In the genomic region with DNA sequence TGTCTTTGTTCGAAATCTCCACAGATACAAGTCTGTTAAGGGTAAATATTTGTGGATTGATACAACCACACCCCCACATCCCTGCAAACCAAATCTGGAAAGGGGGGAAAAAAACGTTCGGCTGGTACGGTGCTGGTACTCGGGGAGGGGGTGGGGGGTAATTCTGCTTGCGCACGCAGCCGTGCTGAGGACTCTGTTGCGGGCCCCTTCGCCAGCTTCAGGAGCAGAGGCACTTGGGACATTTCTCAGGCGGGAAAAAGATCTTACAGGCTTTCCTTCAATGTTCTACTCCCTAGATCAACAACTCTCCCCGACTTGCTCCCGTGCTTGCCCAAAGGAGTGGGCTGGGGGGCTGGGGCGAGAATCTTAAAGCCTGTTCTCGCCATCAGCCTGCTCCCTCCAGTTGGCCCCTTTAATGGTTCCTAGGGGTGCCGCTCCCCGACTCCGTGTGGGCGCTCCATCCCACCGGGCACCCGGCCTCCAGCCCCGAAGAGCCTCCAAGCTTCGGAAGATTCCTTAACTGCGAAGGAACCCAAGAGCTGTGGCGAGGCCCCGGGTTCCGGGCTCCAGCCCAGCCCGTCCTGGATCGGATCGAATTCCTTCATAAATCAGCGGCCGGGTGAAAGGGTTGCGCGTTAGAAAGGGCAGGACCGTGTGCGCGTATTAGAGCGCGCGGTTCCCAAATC, we compare ENCODE assay signal across 10 mouse cellular contexts. TPM values are rescaled to one million over a fixed set of nuclear protein-coding genes. Genes with fewer than 3 reads are reported as not detected.
DNase-seq lines count a peak whose midpoint lies in the region; ATAC-seq and TF ChIP-seq lines count a peak whose summit lies in the region.
"Had no signal": no experiment of that assay in that cellular context is flagged by ENCODE, and none has a peak within 500 bp of the region (broad histone marks: within the 10 kb centered on the region; RNA-seq: fewer than 3 reads in every experiment).

No protein-coding gene starts in this region.

- DNase-seq in gastrocnemius, adult 2 months, result peak; percentile 50
- no peak for DNase-seq in gastrocnemius, postnatal 25 days
- DNase-seq in stomach, postnatal 0 days (ENCODE audit: low spot score), result no peak
- no peak for DNase-seq in adrenal gland, postnatal 14 days
- no peak for DNase-seq in frontal cortex, postnatal 10 days (ENCODE audit: low spot score in 2 of 2)

- intact Hi-C loops in gastrocnemius, adult 2 months (cut with DNase I), result no loop called here

- no peak for TF ChIP-seq CTCF in gastrocnemius, adult 2 months (IDR thresholded peaks at IDR 0.05)
- TF ChIP-seq CTCF in stomach, postnatal 0 days (IDR thresholded peaks at IDR 0.05; ENCODE audit: low read depth), result no peak

- TF ChIP-seq EP300 in stomach, postnatal 0 days (optimal IDR thresholded peaks at IDR 0.05), result no peak

- no peak overlapping the region for H3K4me2 ChIP-seq in stomach, embryonic 14.5 days (replicated peaks; ENCODE audit: low read depth, low read length)
- no peak overlapping the region for H3K4me2 ChIP-seq in stomach, postnatal 0 days (replicated peaks; ENCODE audit: low read depth)
- peak overlapping the region; percentile 53 for H3K4me2 ChIP-seq in limb, embryonic 15.5 days

- peaks cover 8% of the 10 kb centered on the region; the same call in 1 of the 2 replicates for H3K4me1 ChIP-seq in stomach, embryonic 14.5 days (ENCODE audit: control insufficient read depth, insufficient read depth, low read length)
- no peaks in the 10 kb centered on the region for H3K4me1 ChIP-seq in stomach, postnatal 0 days (replicated peaks; ENCODE audit: control insufficient read depth, insufficient read depth)
- H3K4me1 ChIP-seq in limb, embryonic 15.5 days, result peaks cover 72% of the 10 kb centered on the region

- H3K27me3 ChIP-seq in stomach, embryonic 14.5 days (ENCODE audit: control insufficient read depth, insufficient read depth, low read length), result peaks cover 72% of the 10 kb centered on the region
- H3K27me3 ChIP-seq in stomach, postnatal 0 days (ENCODE audit: control insufficient read depth, insufficient read depth, low read length), result peaks cover 40% of the 10 kb centered on the region; the same call in 1 of the 2 replicates
- peaks cover 87% of the 10 kb centered on the region for H3K27me3 ChIP-seq in limb, embryonic 15.5 days

- no peak for ATAC-seq in stomach, embryonic 14.5 days (ENCODE audit: insufficient number of reproducible peaks, insufficient read depth, low FRiP score, low read depth)
- no peak for ATAC-seq in stomach, postnatal 0 days (ENCODE audit: low FRiP score, low TSS enrichment)
- no peak for ATAC-seq in limb, embryonic 15.5 days (ENCODE audit: insufficient number of reproducible peaks, low FRiP score, low TSS enrichment, low read depth)
- ATAC-seq in inflammation-experienced regulatory T-cells, adult 6 months, result no peak
- ATAC-seq: intestine, embryonic 16.5 days had no signal

- H3K36me3 ChIP-seq in stomach, embryonic 14.5 days (ENCODE audit: control insufficient read depth, insufficient read depth, low read length), result no peaks in the 10 kb centered on the region
- no peaks in the 10 kb centered on the region for H3K36me3 ChIP-seq in stomach, postnatal 0 days (ENCODE audit: control insufficient read depth, insufficient read depth, low read length)
- H3K36me3 ChIP-seq in limb, embryonic 15.5 days, result no peaks in the 10 kb centered on the region

- H3K4me3 ChIP-seq in gastrocnemius, adult 2 months, result peak overlapping the region; percentile 40
- H3K4me3 ChIP-seq in stomach, embryonic 14.5 days (ENCODE audit: low read depth, low read length), result 0 out of 2 replicates have a peak overlapping the region, but pooled peaks have one; percentile 1
- no peak overlapping the region for H3K4me3 ChIP-seq in stomach, postnatal 0 days (ENCODE audit: low read depth, low read length)
- H3K4me3 ChIP-seq in limb, embryonic 15.5 days, result peak overlapping the region; percentile 32

- under 1% methylated on average over 40 of the region's 40 CpGs for WGBS in stomach, embryonic 14.5 days
- WGBS in stomach, postnatal 0 days, result 1% methylated on average over 40 of the region's 40 CpGs
- 2% methylated on average over 40 of the region's 40 CpGs for WGBS in limb, embryonic 15.5 days

- no peak overlapping the region for H3K27ac ChIP-seq in gastrocnemius, adult 2 months
- no peak overlapping the region for H3K27ac ChIP-seq in stomach, embryonic 14.5 days (ENCODE audit: low read length)
- no peak overlapping the region for H3K27ac ChIP-seq in stomach, postnatal 0 days (replicated peaks)
- peak overlapping the region; percentile 55 for H3K27ac ChIP-seq in limb, embryonic 15.5 days

- H3K9me3 ChIP-seq in stomach, embryonic 14.5 days (ENCODE audit: control insufficient read depth, low read depth, low read length), result no peaks in the 10 kb centered on the region
- H3K9me3 ChIP-seq in stomach, postnatal 0 days (ENCODE audit: control insufficient read depth, low read length), result no peaks in the 10 kb centered on the region
- H3K9me3 ChIP-seq in limb, embryonic 15.5 days, result no peaks in the 10 kb centered on the region

- H3K9ac ChIP-seq in stomach, embryonic 14.5 days (replicated peaks; ENCODE audit: low read depth, low read length), result no peak overlapping the region
- H3K9ac ChIP-seq in stomach, postnatal 0 days (ENCODE audit: low read length), result no peak overlapping the region
- H3K9ac ChIP-seq in limb, embryonic 15.5 days, result peak overlapping the region; percentile 18; the same call in 1 of the 2 replicates

RNA-seq across cellular contexts. Expression of a gene that starts 9.1 kb away (rescaled TPM):
- total RNA-seq in gastrocnemius, adult 2 months (2021), result under 1 TPM; 0.18 to 0.25 TPM
- under 1 TPM; 0.05 to 0.24 TPM for total RNA-seq in gastrocnemius, postnatal 25 days (2021)
- polyA plus RNA-seq in stomach, embryonic 14.5 days (2014; fragmentation: Nextera tagmentation; extraction: Ambion mirVana), result not detected in 2 replicates
- polyA plus RNA-seq in stomach, postnatal 0 days (2015; fragmentation: Nextera tagmentation; extraction: Ambion mirVana), result 0.07 TPM in 1 of 2 replicates, not detected in the other
- 2.9 and 4.1 TPM in 2 replicates for polyA plus RNA-seq in limb, embryonic 15.5 days (2015; fragmentation: Nextera tagmentation; extraction: Ambion mirVana)
- total RNA-seq in adrenal gland, postnatal 14 days (2021), result not detected in 2 replicates
- polyA plus RNA-seq in inflammation-experienced regulatory T-cells, adult 6 months (2017; shearing (Covaris generic)), result not detected
- polyA plus RNA-seq: C2C12; intestine, embryonic 16.5 days had no signal
